Mouse (Mus musculus) mature B cell (primary cell): ENCODE results near the gene Gdf2.

Experiments
- in situ Hi-C: fragments of 300-500 bp; cut with MboI; formaldehyde crosslinking; loops from 2 replicates; pipeline ENCODE4 v1.14.3; 2019

Gene Gdf2

DNA sequence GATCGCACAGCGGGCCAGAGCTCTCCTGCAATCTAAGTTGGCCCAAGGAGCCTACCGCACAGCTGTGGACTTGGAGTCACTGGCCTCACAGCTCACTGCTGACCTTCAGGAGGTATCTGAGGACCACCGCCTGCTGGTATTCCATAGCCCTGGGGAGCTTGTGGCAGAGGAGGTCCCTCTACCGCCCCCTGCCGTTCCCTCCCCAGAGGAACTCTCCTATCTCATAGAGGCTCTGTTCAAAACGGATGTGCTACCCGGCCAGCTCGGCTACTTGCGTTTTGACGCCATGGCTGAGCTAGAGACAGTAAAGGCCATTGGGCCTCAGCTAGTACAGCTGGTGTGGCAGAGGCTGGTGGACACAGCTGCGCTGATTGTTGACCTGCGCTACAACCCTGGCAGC lies 15.2 kb downstream of the Gdf2 start:
- in situ Hi-C loops, result no loop called here

DNA sequence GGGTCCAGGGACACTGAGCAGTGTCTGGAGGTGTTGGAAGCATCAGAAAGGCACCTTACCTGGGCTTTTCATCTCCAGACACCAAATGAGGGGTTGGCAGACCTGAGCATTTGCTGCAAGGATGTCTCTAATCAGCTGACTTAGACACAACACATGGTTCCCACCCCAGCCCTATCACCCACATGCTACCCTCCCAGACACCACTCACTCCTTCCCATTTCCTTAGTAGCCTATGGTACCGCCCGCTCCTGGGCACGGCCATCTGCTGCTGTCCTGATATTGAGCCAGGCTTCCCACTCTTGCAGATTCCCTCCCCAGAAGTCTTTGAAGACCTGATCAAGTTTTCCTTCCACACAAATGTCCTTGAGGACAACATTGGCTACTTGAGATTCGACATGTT lies 17.3 kb downstream of the Gdf2 start:
- in situ Hi-C loops, result no loop called here

DNA sequence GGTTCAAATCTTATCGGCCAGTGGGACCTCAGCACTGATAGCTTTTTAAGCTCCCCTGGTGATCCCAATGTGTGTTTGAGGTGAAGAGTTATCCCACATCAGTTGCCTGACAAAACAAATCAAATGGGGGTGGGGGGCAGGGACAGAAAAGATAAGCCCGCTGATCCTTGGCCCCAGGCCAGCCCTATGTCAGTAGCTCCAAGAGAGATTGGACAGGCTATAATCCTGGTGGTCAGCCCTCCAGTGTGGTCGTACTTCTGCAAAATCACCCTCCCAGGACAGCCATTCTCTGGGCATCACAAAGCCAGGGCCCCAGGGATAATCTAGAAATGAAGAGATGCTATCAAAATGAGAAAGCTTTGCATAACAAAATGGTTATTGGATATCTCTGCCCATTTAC lies 18.0 kb downstream of the Gdf2 start:
- in situ Hi-C loops, result no loop called here

DNA sequence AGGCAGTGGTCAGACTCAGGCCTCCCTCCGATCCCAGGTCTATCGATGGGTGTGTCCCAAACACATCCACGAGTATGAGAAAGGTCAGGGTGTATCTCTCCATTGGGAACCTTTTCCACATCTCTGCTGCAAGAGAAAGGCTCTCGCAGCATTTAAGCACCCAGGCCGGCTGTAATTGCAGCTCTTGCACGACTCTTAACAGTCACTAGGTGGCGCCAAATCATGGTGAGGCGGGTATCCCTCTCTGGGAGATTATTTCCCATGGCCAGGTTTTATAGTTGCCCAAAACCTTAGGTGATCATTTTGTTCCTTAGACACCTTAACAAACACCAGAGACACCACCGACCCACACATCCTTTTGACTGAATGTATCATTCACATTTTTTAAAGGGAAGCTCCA lies 18.5 kb downstream of the Gdf2 start:
- in situ Hi-C loops, result no loop called here

DNA sequence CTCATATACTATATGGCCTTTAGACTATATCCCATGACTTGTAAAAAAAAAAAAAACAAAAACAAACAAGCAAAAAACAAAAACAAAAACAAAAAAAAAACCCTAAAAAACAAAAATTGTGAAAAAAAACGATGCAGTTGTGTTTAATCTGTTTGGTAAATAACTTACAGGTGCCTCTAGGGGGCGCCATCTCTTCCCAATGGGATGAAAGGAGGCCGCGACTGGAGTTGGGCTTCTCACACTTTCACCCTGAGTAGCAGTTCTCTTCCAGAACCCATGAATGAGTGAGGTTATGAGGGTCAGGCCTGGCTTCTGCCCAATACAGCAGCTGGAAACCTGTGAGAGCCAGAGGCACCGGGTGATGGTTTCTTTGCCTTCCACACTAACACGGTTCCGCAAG lies 24.8 kb downstream of the Gdf2 start:
- in situ Hi-C loops, result no loop called here

DNA sequence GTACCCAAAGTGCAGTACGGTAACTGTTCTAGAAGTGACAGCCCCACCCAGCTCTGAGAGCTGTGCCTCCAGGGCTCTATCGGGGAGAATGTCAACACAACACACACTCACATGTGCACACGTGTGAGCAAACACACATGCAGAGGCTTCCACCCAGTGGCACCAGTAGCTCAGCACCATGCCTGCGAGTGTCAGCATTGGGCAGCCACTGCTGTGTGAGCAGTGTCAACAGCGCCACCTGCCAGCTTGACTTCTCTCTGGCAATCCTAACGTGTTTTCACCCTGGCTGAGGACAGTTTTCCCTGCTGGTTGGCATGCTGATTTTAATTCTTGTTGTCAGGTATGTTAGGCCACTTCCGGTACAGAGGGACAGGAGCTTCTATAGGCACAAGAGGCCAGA lies 31.8 kb downstream of the Gdf2 start:
- in situ Hi-C loops, result no loop called here

DNA sequence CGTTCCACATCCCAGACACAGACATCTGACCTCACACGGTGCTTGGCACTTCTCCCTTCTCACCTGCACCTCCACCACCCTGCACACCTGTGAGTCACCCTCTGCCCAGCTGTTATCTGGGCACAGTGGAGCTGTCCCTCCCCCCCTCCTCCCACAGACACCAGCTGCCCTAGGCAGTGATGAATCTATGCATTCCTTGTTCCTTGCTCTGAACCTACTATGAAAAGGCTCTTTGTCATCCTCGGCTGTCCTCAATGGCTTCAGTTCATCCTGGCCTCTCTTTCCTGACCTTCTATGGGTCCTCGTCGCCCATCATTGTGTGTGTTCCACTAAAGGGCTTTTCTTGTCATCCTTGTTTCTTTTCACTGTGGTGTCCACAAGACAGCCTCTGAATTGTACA lies 33.9 kb downstream of the Gdf2 start:
- in situ Hi-C loops, result no loop called here

DNA sequence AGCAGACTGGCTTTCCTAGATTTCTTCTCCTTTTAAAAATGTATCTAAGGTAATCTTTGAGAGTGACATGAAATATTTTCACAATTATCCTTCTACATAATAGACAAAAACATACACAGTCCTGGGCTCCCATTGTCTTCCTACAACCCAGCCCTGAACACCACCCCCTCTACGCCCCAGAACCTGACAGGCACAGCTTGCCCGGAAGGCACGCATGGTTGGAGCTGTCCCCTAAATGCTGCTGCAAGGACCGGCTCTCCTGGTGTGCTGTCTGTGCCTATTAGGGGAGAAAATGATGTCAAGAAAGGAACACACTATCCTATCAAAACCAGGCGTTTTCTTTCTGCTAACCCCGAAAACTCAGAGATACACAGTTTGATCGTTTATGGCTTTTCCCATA lies 36.9 kb downstream of the Gdf2 start:
- in situ Hi-C loops, result no loop called here

DNA sequence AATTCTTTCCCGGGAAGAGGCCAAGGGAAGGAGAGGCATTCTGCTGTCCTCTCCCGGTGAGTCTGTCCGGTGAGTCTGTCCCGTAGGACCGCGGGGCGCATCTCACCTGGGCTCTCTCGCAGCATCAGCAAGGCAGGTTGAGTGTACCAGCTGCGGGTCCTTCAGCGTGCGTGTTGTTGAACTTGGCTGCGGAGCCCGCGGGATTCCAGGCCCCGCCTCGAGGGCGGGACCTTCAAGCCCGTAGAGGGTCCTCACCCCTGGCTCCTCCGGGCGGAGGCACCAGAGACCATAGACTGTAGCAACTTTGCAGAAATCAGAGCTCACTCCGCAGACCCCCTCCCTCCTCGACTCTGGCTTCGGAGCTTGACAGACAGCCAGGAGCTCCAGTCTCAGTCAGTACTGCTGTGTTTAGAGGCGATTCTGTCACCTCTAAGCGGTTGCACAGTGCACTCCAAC lies 37.8 kb downstream of the Gdf2 start, which contains the start of gene Zfp488:
Gene Zfp488 (minus strand): TSS at position 161 of the 456 bp plus-strand sequence.
- in situ Hi-C loops, result no loop called here

DNA sequence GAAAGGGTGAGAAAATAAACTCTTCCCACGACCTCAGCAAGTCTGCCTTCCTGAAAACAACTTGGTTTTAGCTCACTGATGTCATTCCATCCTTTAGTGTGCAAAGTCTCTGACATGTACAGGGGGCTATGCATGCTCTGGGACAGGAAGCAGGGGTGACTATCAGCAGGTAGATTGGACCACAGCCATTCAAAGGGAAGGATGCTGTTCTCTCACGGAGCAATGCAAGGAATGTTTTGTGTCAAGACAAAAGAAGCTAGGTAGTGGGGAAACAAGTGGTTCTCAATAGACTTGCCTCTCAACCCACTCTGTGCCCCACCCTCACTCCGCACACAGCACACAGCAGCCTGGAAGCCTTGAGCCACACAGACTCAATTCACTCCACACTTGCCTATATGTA lies 48.4 kb downstream of the Gdf2 start:
- in situ Hi-C loops, result no loop called here

DNA sequence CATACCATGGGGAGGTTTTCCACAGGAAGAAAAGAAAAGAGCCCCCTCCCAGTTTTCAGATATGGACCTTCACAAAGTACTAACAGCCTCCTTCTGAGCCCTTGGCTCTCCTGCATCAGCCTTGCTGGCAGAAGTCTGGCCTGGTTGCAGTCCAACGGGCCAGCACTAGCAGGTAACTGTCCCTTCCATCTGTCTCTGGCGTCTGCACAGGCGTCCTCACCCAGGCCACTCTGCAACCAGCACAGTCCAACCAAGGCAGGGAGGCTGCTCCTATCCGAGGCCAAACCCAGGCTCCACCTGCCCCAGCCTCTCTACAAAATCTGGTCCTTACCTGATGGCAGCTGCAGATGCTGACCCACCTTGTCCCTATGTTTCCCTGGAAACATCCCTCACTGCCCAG lies 51.1 kb downstream of the Gdf2 start:
- in situ Hi-C loops, result no loop called here

DNA sequence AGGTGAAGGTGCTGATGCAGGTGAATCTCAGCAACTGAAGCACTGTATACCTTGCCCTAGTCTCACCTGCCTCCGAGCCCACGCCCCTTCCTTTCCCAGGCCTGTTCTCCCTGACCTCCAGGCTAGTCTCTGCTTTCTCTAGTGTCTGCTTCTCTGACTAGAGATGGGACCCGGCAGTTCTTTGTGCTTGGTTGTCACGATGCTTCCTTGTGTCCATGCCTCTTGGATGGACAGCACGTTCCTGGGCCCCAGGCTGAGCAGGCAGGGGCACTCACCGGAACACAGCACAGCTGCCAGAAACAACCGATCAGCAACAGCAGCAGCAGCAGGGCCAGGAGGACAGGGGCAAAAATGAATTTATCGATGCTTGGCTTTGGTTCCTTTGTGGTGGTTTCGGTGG lies 52.2 kb downstream of the Gdf2 start:
- in situ Hi-C loops, result no loop called here

DNA sequence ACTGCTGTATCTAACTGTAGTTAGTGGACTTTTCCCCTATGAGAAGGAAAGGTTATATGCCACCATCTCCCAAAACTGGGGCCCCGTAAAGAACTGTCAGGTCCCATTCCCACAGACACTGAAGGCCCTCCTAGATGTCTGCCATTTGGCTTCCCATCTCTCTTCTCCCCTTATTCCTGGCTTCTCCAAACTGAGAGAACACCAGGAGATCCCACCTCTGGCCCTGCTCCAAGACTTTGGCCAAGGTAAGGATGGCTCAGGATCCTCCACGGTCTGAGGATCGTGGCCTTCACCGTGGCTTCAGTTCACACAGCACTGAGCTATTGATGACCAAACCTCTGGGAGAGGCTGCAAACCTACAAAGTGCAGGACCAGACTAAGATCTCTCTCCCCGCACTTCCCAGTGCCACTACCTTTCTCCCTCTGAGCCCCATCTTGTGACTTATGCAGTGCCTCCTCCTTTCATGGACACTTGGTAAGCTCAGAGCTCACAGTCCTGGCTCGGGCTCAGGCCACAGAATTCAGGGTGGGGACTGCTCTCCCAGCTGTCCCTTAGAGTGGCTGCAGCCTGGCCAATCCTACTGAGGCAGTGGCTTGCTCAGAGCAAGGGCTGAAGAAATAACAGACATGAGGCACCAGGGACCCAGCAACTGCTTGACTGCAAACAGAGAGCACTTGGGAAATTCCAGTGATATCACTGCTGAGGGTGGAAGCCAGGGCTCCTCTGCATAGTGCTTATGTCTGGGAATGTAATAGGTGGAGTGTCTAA lies 52.9 kb downstream of the Gdf2 start:
- in situ Hi-C loops, result no loop called here
